Mouse (Mus musculus) liver, postnatal 0 days (tissue): Measurements from ENCODE around the gene Wipf3. TPM values are rescaled to one million over a fixed set of nuclear protein-coding genes. Genes with fewer than 3 reads are reported as not detected.

Source experiments
- ATAC-seq: fragments of 200-750 bp; cut with Nextera tagmentation; 2 replicates; pipeline ENCODE4 v1.8.0; 2017; ENCODE audit warnings: mild to moderate bottlenecking, moderate library complexity
- DNase-seq: peaks from one replicate; pipeline ENCODE4 v3.0.0-alpha.2; 2016
- H3K27ac ChIP-seq: fragments of 300-500 bp; sonication (generic); 2 replicates; pipeline ENCODE4 v1.5.1; 2014; ENCODE audit warnings: antibody characterized with exemption, moderate library complexity, mild to moderate bottlenecking, low read depth
- H3K27me3 ChIP-seq: fragments of 300-500 bp; sonication (generic); 2 replicates; pipeline ENCODE4 v1.6.1; 2014; ENCODE audit warnings: low read length, control low read depth, mixed read lengths; ENCODE audit not compliant: insufficient read depth
- H3K36me3 ChIP-seq: fragments of 300-500 bp; sonication (generic); replicated peaks from 2 replicates; pipeline ENCODE4 v1.6.1; 2014; ENCODE audit warnings: mild to moderate bottlenecking, control low read depth, low read length, moderate library complexity, mixed read lengths; ENCODE audit not compliant: insufficient read depth
- H3K4me1 ChIP-seq: fragments of 300-500 bp; sonication (generic); 2 replicates; pipeline ENCODE4 v1.6.1; 2014; ENCODE audit warnings: antibody characterized with exemption, mild to moderate bottlenecking, control low read depth; ENCODE audit not compliant: insufficient read depth
- H3K4me2 ChIP-seq: fragments of 300-500 bp; sonication (generic); 2 replicates; pipeline ENCODE4 v1.6.1; 2014; ENCODE audit warnings: low read depth, mild to moderate bottlenecking, low read length, moderate library complexity, mixed read lengths
- H3K4me3 ChIP-seq: fragments of 300-500 bp; sonication (generic); 2 replicates; pipeline ENCODE4 v1.5.1; 2014; ENCODE audit warnings: low read depth, low read length
- H3K9ac ChIP-seq: fragments of 300-500 bp; sonication (generic); replicated peaks from 2 replicates; pipeline ENCODE4 v1.6.1; 2014; ENCODE audit warnings: mild to moderate bottlenecking, moderate library complexity
- H3K9me3 ChIP-seq: fragments of 300-500 bp; sonication (generic); 2 replicates; pipeline ENCODE4 v1.6.1; 2016; ENCODE audit warnings: mild to moderate bottlenecking, control low read depth, low read length, mixed read lengths
- CTCF ChIP-seq: sonication (generic); IDR thresholded peaks from 2 replicates; pipeline ENCODE4 v1.5.1; 2016; ENCODE audit warnings: antibody characterized with exemption, low read depth
- EP300 ChIP-seq: IDR thresholded peaks from 2 replicates; pipeline ENCODE4 v1.6.1; 2016; ENCODE audit warnings: antibody characterized with exemption, low read depth, mild to moderate bottlenecking
- WGBS: fragments of 180-500 bp; shearing (Covaris S2); extraction: QIAGEN DNeasy Blood & Tissue Kit; methylation state at CpG from one replicate; pipeline ENCODE4 v1.1.7; 2014; ENCODE audit not compliant: insufficient replicate concordance; 5-methylcytosine and 5-hydroxymethylcytosine counted together
- polyA plus RNA-seq: library from polyadenylated mRNA; unstranded; fragments of >200 nt; fragmentation: Nextera tagmentation; extraction: Ambion mirVana; gene quantifications from 2 replicates; pipeline ENCODE4 v1.2.1, GENCODE M21; 2015

The Wipf3 gene
- polyA plus RNA-seq, 1 experiment from 2014 or later: 0.34 TPM

DNA sequence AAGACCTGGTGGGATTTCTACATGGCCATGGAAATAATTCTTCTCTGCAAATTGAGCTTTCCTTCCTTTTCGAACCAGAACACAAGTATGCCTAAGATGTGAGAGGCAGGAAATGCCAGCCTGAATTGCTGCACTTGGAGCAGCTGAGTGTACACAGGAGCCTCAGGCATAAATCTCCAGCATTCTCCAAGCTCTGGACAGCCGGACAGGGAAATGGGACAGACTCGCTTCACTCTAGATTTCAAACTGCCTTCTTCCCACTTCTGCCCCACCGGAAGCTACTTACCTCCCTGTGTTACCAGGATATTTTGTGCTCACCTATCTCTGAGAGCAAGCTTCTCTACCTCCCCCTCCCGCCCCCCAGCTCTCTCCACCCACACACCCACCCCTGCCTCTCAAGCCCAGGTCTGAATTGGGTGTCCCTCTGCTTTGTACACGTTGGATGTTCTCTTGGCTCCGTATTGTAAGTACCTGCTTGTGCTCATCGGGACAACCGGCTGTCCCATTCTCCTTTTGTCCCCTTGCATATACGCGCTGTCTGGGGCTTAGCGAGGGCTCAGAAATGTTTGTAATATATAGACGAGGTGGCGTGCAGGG lies 455 bp upstream of the Wipf3 start:
- Histone ChIP-seq H3K4me2 (peak overlapping the region; percentile 76), H3K4me3 (peak overlapping the region; percentile 49), H3K27me3 (peaks cover 14% of the 10 kb centered on the region), H3K27ac (no peak overlapping the region), H3K9ac (no peak overlapping the region), H3K36me3 (no peaks in the 10 kb centered on the region), H3K4me1 (peaks cover 4% of the 10 kb centered on the region), H3K9me3 (no peaks in the 10 kb centered on the region)
- ATAC-seq (peak; percentile 16), DNase-seq (no peak)
- 5% methylated on average over 14 of the region's 14 CpGs for WGBS
- no peak for TF ChIP-seq EP300
- TF ChIP-seq CTCF: no peak

GRCm38 (mm10) chr6:54430221-54430620 lies 818 bp downstream of the Wipf3 start:
- Histone ChIP-seq H3K4me1 (peaks cover 4% of the 10 kb centered on the region), H3K4me3 (peak overlapping the region; percentile 49), H3K9me3 (no peaks in the 10 kb centered on the region), H3K27me3 (peaks cover 14% of the 10 kb centered on the region), H3K36me3 (no peaks in the 10 kb centered on the region), H3K4me2 (peak overlapping the region; percentile 76), H3K27ac (no peak overlapping the region), H3K9ac (no peak overlapping the region)
- WGBS: 27% methylated on average over 7 of the region's 7 CpGs
- no peak for TF ChIP-seq EP300
- no peak for TF ChIP-seq CTCF
- DNase-seq (no peak), ATAC-seq (no peak)

- Histone ChIP-seq H3K4me3 (no peak overlapping the region), H3K27ac (no peak overlapping the region), H3K36me3 (no peaks in the 10 kb centered on the region), H3K4me1 (peaks cover 4% of the 10 kb centered on the region), H3K9me3 (no peaks in the 10 kb centered on the region), H3K9ac (no peak overlapping the region), H3K4me2 (no peak overlapping the region), H3K27me3 (peaks cover 14% of the 10 kb centered on the region)
- DNase-seq: no peak
- WGBS: 81% methylated on average over 10 of the region's 10 CpGs
- ATAC-seq: no peak
- TF ChIP-seq EP300 (no peak), CTCF (no peak)
Measured at GRCm38 (mm10) chr6:54431761-54432160, 2.4 kb downstream of the Wipf3 start.

- Histone ChIP-seq H3K9me3 (no peaks in the 10 kb centered on the region), H3K9ac (no peak overlapping the region), H3K4me2 (no peak overlapping the region), H3K27ac (no peak overlapping the region), H3K27me3 (peaks cover 14% of the 10 kb centered on the region), H3K36me3 (no peaks in the 10 kb centered on the region), H3K4me1 (peaks cover 4% of the 10 kb centered on the region), H3K4me3 (no peak overlapping the region)
- DNase-seq (no peak), ATAC-seq (no peak)
- WGBS: 82% methylated on average over 9 of the region's 9 CpGs
- TF ChIP-seq EP300: no peak
- no peak for TF ChIP-seq CTCF
Measured at GRCm38 (mm10) chr6:54432191-54432590, 2.8 kb downstream of the Wipf3 start.

DNA sequence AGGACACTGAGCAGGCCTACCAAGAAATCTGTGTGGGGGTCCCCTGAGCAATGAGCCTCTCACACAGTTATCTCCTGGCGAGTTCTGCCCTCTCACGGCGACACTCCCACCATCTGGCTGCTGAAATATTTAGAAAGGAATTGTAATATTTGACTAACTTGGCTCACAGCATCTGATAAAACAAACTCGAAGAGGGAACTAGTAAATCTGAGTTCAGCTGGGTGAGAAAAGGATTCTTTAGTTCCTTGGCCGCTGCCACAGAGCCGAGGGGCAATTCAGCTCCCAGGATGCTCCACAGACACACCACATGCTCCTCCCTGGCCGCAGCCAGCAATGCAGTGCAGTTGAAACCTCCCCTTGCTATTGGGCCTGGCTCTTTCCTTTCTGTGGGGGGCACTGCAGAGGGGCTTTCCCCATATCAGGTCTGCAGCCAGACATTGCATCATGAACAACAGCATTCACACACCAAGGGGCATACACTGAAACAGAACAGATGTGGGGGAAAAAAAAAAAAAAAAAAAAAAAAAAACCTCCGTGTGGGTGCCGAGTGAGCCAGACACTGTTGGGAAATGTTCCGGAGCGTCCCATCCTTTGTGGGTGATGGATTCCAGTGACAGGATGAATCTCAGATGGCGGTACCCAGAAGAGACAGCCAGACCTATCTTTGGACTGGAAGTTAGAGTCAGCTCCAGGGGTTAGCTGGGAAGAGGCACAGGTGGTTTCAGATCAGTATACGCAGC lies 3.6 kb downstream of the Wipf3 start:
- ATAC-seq (no peak), DNase-seq (no peak)
- 68% methylated on average over 13 of the region's 13 CpGs for WGBS
- Histone ChIP-seq H3K36me3 (no peaks in the 10 kb centered on the region), H3K4me2 (no peak overlapping the region), H3K4me3 (no peak overlapping the region), H3K9ac (no peak overlapping the region), H3K27me3 (peaks cover 11% of the 10 kb centered on the region), H3K9me3 (no peaks in the 10 kb centered on the region), H3K4me1 (peaks cover 4% of the 10 kb centered on the region), H3K27ac (no peak overlapping the region)
- TF ChIP-seq CTCF: no peak
- TF ChIP-seq EP300: no peak

- Histone ChIP-seq H3K4me3 (no peak overlapping the region), H3K9me3 (no peaks in the 10 kb centered on the region), H3K9ac (no peak overlapping the region), H3K4me1 (peaks cover 4% of the 10 kb centered on the region), H3K27ac (no peak overlapping the region), H3K36me3 (no peaks in the 10 kb centered on the region), H3K27me3 (peaks cover 6% of the 10 kb centered on the region), H3K4me2 (no peak overlapping the region)
- no peak for ATAC-seq
- no peak for TF ChIP-seq CTCF
- no peak for TF ChIP-seq EP300
- DNase-seq: no peak
- WGBS: 64% methylated on average over 2 of the region's 2 CpGs
Measured at GRCm38 (mm10) chr6:54434171-54434570, 4.8 kb downstream of the Wipf3 start.
